Mouse (Mus musculus) embryo, embryonic 11 days (tissue): ENCODE measurements around the gene Mapk3.

Experiments used
- DNase-seq: peaks from one replicate; pipeline ENCODE4 v3.0.0-alpha.2; 2015

Gene Mapk3

DNA sequence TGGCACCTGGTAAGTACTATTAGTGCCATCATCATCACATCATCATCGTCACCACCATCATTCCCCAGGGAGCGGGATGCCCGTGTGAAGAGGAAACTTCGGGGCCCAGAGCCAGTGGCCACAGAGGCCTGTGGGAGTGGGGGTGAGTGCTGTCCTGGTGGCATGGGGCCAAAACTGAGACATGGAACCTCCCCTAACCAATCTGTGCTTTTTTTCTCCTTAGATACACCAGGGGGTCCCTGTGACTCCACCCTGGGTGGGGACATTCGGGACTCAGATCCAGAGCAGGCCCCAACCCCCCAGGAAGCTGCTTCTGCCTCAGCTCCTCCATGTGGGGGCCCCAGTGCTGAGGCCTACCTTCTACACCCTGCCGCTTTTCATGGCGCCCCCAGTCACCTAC, 25.1 kb downstream of the Mapk3 start:
- DNase-seq = no peak

DNA sequence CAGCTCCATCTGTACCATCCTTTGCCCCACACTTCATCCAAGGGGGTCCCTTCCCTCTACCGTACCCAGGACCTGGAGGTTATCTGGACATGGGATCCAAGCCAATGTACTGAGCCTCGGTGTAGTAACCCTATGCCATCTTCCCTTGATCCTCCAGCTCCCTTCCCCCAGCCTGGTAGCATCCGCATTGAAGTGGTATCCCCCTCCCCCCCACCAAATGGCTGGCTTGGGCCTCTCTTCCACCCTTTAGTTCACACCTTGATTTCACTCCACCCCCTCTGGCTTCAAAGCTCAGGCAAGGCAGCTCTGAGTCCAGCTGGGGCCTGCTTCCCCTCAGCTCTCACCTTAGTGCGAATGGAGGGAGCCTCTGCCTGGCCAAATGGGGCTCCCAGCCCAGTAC, 25.7 kb downstream of the Mapk3 start:
- no peak for DNase-seq

DNA sequence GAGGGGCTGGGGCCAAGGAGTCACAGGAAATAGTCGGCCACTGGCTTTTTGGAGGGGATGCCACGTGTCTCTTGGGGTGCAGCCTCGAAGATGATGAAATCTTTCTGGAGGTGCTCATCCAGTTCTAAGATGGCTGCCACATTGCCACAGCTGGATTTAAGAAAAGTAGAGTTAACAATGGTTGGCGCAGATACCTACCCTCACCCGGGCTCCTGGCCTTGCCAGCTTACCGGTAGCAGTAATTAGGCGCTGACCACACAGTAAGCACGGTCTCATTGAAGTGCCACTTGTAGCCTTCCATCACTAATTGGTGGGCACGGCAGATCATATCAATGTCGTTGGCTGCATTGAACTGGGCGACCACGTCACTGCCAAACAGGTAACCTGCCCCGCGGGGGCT, 26.7 kb downstream of the Mapk3 start:
- DNase-seq = no peak

GRCm38 (mm10) chr7:126789141-126789540, 29.7 kb downstream of the Mapk3 start:
- DNase-seq = no peak

DNA sequence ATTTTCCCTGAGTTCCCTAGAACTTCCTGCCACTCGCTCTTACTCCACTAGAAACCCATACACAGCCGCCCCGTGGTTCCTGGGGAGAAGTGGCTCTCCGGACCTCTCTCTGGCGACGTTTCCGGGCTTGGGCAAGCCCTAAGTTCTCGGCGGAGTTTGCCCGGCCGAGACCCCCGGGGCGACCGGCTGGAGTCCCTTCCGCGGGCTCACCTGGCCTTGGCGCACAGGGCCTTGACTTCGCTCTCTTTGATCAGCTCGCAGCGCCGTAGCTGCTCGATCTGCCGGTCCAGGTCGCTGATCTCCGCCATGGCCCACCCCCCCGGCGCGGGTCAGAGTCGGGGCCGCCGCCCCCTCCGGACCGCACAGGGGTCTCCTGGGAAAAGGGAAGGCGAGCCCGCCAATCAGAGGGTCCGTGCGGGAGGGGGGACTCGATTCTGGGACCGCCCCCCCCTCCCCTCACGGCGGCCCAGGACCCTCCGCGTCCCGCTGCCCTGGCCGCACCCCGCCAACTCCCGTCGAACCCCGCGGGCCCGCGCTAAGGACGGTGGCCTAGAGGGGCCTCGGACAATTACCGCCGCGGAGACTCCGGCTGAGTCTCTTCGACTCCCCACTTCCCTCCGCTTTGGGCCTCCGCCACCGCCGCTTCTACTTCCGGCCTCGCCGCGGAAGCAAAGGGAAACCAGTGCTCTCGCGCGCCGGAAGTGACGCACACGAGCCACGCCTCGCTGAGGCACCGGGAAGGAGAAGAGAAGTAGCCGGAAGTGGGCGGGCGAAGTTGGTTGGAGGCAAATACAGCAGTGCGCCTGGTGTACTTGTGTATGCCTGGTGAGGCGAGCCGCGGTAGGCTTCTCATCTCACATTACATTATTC, 32.7 kb downstream of the Mapk3 start, which contains the start of gene Ppp4c:
Gene Ppp4c (minus strand): TSS at position 646 of the 870 bp plus-strand sequence.
- peak; percentile 99 for DNase-seq

- no peak for DNase-seq
These were observed 33.5 kb downstream of the Mapk3 start for GRCm38 (mm10) chr7:126792721-126793443.

DNA sequence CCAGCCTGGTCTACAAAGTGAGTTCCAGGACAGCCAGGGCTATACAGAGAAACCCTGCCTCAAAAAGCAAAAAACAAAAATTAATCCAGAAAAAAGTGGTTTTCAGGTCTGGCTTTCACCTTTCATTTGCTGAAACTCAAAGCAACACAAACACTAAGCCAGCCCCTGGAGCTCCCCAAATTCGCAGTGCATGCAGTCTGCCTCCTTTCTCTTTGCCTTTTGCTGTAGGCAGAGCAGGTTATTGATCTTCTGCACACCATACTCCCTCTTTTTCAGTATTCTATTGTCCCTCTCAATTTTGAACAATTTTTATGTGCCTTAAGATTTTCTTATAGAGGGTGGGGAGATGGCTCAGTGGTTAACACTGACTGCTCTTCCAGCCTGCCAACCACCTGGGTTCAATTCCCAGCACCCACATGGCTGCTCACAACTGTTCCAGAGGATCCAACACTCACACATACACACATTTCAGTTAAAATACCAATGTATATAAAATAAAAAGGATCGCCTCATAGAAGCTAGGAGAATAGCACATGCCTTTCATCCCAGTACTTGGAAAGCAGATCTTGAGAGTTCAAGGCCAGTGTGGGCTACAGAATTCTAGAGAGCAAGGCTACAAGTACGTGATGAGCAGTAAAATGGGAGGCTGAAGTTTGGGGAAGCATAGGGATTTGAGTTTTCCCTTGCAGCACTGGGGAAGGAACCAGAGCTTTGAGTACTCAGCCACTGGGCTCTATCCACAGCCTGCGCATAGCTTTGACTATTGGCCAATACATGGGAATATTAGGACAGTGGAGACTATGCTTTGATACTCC, 34.3 kb downstream of the Mapk3 start:
- DNase-seq = no peak

GRCm38 (mm10) chr7:126794271-126794605, 34.8 kb downstream of the Mapk3 start:
- DNase-seq = no peak

GRCm38 (mm10) chr7:126795387-126796317, 36.3 kb downstream of the Mapk3 start:
- no peak for DNase-seq

GRCm38 (mm10) chr7:126796350-126796932, 37.0 kb downstream of the Mapk3 start:
- no peak for DNase-seq

DNA sequence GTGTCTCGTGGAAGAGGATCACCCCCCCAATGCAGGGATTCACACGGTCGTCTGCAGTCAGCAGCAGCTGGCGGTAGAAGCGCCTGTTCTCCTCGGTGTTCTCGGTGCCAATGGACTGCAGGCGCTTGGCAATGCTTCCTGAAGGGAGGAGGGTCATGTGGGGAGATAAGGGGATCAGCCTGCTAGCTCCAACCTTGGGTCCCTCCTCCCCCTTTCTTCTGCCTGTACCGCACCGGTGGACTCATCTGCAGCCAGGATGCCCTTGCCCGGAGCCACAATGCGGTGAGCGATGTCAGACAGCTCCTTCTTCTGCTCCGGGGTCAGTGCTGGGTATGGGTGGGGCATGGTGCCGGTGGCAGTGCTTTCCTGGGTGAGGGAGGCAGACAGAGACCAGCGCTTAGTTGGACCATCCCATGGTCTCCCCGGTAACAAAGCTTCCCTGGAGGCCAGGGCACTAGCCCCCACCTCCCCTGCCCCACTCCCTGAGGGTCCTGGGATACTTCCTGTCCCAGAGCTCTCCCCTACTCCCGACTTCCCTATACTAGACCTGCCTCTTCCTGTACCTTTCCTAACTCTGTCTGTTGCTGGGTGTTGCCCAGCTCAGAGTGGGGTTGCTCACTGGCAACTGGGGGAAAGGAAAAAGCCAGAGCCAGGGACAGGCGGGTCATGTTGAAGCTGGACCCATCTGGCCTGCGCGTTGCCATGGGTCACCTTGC, 38.2 kb downstream of the Mapk3 start, which contains the start of gene Fam57b:
Gene Fam57b (plus strand): TSS at position 258 of the 716 bp plus-strand sequence.
- DNase-seq = no peak

DNA sequence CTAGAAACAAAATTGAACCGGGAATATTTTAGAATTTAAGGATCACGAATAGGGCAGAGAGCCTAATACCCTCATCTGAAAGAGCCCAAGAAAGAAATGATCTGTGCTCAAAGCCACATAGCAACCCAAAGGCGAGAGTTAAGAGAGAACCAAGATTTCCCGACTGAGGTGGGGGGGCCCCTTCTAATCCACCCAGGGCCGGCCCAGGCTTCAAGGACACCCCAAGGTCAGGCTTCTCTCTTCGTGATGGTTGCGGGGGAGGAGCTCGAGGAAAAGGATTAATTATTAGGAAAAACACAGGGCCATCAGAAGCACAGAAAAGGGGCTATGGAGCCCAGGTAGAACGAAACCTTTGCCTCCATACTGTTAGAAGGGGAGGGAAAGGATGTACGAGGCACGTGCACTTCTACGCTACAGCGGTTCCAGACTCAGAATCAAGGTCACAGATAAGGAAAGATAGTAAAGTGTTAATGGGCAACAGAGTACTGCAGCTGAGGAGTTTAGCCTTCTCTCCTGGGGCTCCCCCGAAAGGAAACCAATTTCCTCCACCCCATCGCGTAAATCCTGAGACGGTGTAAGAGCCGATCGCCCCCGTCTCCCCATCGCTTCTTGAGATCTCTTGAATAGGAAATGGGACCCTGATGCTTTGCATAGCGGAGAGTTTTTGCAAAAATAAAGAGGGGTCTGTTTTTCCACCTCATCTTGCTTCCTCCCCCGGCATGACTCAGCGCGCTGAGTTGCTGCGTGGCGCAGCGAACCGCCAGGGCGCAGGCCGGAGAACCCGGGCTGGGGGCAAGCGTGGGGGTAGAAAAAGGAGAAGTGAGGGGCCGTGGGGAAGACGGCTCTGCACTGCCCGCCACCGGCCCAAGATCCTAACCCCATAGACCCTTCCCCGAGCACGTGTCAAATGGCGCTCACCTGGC, 39.0 kb downstream of the Mapk3 start:
- DNase-seq = no peak

DNA sequence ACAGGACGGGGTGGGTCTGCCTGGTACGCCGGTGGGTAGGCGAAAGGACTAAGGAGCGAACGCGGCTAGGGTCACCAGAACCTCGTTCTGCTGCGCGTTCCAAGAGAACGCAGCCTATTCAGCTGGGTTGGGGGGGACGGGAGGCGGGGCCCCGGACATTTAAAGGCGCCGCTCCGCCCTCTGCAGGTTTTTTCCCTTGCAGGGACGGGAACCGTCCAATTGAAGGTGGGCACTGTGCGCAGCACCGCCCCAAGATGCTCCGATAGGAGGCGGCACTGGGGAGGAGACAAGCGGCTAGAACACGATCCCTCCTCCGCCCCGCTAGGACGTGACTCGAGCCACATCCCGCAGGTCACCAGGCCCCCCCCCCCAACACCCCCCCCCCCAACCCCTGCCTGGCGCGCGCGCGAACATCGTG, 39.7 kb downstream of the Mapk3 start:
- DNase-seq = peak; percentile 98

- no peak for DNase-seq
These were observed 40.3 kb downstream of the Mapk3 start for GRCm38 (mm10) chr7:126799468-126800268.

- DNase-seq = no peak
These were observed 41.1 kb downstream of the Mapk3 start for GRCm38 (mm10) chr7:126800269-126801056.

DNA sequence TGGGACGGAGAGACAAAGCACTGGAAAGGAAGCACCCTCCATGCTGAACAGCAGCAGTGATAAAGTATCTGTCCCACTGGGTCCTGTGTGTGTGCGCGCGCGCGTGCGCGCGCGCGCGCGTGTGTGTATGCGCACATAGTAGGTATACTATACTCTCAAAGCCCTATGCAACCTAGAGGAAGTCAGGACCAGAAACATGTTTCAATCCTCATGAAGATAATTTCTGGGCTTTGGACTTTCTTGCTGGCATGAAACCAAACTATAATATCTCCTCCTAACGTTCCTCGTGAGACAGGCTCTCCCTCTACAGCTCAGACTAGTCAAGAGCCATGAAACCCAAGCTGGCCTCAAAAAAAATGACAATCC, 41.6 kb downstream of the Mapk3 start:
- DNase-seq = no peak

- no peak for DNase-seq
These were observed 42.9 kb downstream of the Mapk3 start for GRCm38 (mm10) chr7:126802134-126802889.
